Mouse (Mus musculus): Measurements from ENCODE around the gene Tapt1.

DNA sequence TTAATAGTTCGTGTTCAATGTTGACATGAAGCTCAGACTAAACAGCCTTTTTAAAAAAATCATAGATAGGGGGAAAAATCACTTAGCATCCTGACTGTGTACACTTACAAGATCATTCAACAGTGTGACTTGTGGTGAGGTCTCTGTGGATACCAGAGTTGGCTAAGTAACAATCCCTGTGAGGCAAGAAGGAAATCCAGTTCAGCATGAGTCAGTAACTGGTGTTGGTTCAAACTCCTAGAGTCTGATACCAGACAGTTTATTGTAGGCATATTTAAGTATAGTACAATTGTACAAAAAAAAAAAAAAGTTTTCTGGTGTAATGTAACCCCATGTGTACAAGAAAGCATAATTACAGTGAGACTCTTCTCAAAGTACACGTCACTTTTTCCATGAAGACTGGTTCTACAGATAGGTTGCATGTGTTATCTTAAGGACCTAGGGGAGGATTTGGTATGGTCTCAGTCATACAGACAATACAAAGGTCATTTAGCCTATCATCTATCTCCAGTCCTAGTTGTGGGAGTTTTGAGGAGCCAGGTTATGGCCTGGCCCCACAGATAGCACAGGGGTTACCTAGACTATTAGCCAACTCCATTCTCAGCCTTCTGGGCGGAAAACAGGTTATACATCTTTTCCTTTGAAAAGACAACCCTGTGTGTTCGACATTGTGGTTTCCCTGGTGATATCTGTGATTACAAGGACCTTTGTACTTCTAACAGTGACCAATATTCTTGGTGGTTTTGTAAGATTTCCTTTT, 66.6 kb downstream of the Tapt1 start:
- TF ChIP-seq CTCF (IDR thresholded peaks at IDR 0.05; ENCODE audit: low read depth) (no peak), EP300 (IDR thresholded peaks at IDR 0.05; ENCODE audit: low read depth) (no peak)
